Mouse (Mus musculus): ENCODE data around the gene Gm3239.
"Not testable (repeated sequence)": the region's sequence is repeated elsewhere in the genome, so short reads cannot be mapped to it uniquely, and the experiment has no call there.

Gm3239 gene

DNA sequence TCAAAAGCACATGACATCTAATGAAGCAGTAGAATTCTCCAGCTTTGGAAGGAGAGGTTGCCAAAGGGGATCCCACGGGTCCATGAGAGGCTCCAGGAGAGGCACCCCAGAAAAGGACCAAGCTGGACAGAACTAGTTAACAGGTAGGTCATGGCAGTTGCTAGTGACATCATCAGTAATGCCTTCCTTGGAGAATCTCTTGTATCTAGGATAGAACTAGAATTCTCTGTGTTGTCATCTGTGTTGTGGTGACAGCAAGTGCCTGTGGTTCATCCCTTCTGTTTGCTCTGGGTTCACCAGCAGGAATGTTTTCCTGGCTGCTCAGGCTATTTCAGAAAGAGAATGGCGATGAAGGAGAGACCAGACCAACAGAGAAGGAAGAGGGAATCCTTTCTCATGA is at the start of gene Gm3239:
Gm3239 (plus strand) TSS at position 301 of the 400 bp plus-strand sequence.
- not testable (repeated sequence) for DNase-seq

DNA sequence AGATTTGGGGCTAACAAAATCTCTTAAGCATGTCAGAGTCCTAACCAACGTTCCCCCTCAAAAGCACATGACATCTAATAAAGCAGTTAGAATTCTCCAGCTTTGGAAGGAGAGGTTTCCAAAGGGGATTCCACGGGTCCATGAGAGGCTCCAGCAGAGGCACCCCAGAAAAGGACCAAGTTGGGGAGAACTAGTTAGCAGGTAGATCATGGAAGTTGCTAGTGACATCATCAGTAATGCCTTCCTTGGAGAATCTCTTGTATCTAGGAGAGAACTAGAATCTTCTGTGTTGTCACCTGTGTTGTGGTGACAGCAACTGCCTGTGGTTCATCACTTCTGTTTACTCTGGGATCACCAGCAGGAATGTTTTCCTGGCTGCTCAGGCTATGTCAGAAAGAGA is 31.9 kb upstream of the Gm3239 start, which contains the start of gene Gm8159:
Gm8159 (plus strand) TSS at position 301 of the 400 bp plus-strand sequence.
- not testable (repeated sequence) for DNase-seq

GRCm38 (mm10) chr14:4649309-4649708 is 14.7 kb upstream of the Gm3239 start:
- peak; percentile 2 to 3 for DNase-seq

DNA sequence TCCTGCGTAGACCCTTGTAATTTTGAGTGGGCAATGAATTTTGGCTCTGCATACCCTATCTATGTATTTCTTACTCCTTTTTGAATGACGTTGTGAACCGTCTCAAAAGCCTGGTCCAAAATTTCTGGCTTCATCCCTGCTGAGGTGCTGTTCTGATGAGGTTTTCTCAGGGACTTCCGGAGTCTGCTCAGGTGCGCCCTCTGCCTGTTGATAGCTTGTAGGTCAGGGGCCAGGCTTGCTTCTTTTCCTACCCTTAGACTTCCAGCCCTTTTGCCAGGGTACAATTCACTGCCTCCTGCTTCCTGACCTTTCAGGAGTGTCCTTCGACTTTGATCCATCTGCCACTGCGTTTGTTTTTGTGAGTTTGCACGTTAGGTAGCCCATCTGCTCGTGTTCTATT is 13.7 kb upstream of the Gm3239 start:
- peak; percentile 25 to 55 for DNase-seq

- DNase-seq: not testable (repeated sequence)
Measured at GRCm38 (mm10) chr14:4708938-4709337, 44.9 kb downstream of the Gm3239 start, which contains the start of gene Gm7876. Gene Gm7876, plus strand, starts transcription at chr14:4709238.
